Mouse (Mus musculus) CH12.LX (cell line): ENCODE results near the gene Hist1h4d. TPM values are rescaled to one million over a fixed set of nuclear protein-coding genes. Genes with fewer than 3 reads are reported as not detected.

Experiments
- DNase-seq: peaks from one replicate; pipeline ENCODE4 v3.0.0-alpha.2; 2013; ENCODE audit errors: extremely low read depth
- H3K27ac ChIP-seq: 2 replicates; pipeline ENCODE4 v1.5.1; 2012; ENCODE audit warnings: low read depth, mild to moderate bottlenecking, control low read depth, moderate library complexity; ENCODE audit not compliant: insufficient read depth
- H3K27me3 ChIP-seq: replicated peaks from 2 replicates; pipeline ENCODE3; 2012; ENCODE audit warnings: inconsistent platforms
- H3K36me3 ChIP-seq, 2 experiments: replicated peaks in 1 of 2; 2 replicates each; pipeline versions ENCODE3 to v1.6.1; 2012; ENCODE audit warnings: inconsistent platforms in 1 of 2, low read length in 1 of 2, mild to moderate bottlenecking in 1 of 2, mixed read lengths in 1 of 2, moderate library complexity in 1 of 2; ENCODE audit not compliant: control insufficient read depth in 1 of 2, insufficient read depth in 1 of 2
- H3K4me1 ChIP-seq, 2 experiments: 2 replicates each; pipeline ENCODE4 v1.6.1; 2012; ENCODE audit warnings: inconsistent platforms in 1 of 2, moderate library complexity in 1 of 2; ENCODE audit not compliant: insufficient read depth in 2 of 2, control insufficient read depth in 1 of 2
- H3K4me2 ChIP-seq: 2 replicates; pipeline ENCODE4 v1.6.1; 2012; ENCODE audit warnings: low read depth, mild to moderate bottlenecking, control low read depth; ENCODE audit not compliant: poor library complexity, insufficient read depth, severe bottlenecking
- H3K4me3 ChIP-seq, 3 experiments: fragments of 150-350 bp in 1 of 3; sonication (generic) in 1 of 3; replicated peaks in 1 of 3; 2 replicates each; pipeline versions ENCODE3 to v1.5.1; 2011 to 2012; ENCODE audit warnings: low read depth in 2 of 3, low read length in 2 of 3, mild to moderate bottlenecking in 2 of 3, moderate library complexity in 2 of 3, control low read depth in 1 of 3, improper control_type of control experiment in 1 of 3, inconsistent platforms in 1 of 3, mixed read lengths in 1 of 3; ENCODE audit not compliant: poor library complexity in 1 of 3
- H3K79me2 ChIP-seq: replicated peaks from 2 replicates; pipeline ENCODE4 v1.6.1; 2012; ENCODE audit warnings: mild to moderate bottlenecking, moderate library complexity; ENCODE audit not compliant: control insufficient read depth, poor library complexity, insufficient read depth, severe bottlenecking; ENCODE audit errors: extremely low read depth
- H3K9ac ChIP-seq: 2 replicates; pipeline ENCODE4 v1.6.1; 2012; ENCODE audit warnings: low read depth, mild to moderate bottlenecking, control low read depth, moderate library complexity; ENCODE audit not compliant: insufficient read depth
- H3K9me3 ChIP-seq: replicated peaks from 2 replicates; pipeline ENCODE3; 2012; ENCODE audit warnings: low read length, inconsistent platforms, mixed read lengths
- CHD2 ChIP-seq: IDR thresholded peaks from 2 replicates; pipeline ENCODE4 v1.6.1; 2011; ENCODE audit warnings: low read length, improper control_type of control experiment
- CTCF ChIP-seq, 2 experiments: IDR thresholded peaks in 1 of 2; conservative IDR thresholded peaks in 1 of 2; 2 replicates each; pipeline ENCODE4 v1.5.1; 2011 to 2012; ENCODE audit warnings: low read depth in 2 of 2, low read length in 2 of 2, improper control_type of control experiment in 1 of 2, inconsistent platforms in 1 of 2, mild to moderate bottlenecking in 1 of 2, moderate library complexity in 1 of 2
- ELF1 ChIP-seq: IDR thresholded peaks from 2 replicates; pipeline ENCODE4 v1.6.1; 2014; ENCODE audit warnings: low read depth, mild to moderate bottlenecking, inconsistent platforms, low read length, improper control_type of control experiment
- ETS1 ChIP-seq: conservative IDR thresholded peaks from 2 replicates; pipeline ENCODE4 v1.6.1; 2012; ENCODE audit warnings: low read depth, mild to moderate bottlenecking, inconsistent platforms, low read length, improper control_type of control experiment, moderate library complexity
- GABPA ChIP-seq: IDR thresholded peaks from 2 replicates; pipeline ENCODE4 v1.6.1; 2012; ENCODE audit warnings: low read depth, low read length, improper control_type of control experiment, inconsistent platforms; ENCODE audit not compliant: insufficient replicate concordance
- HCFC1 ChIP-seq: IDR thresholded peaks from 2 replicates; pipeline ENCODE4 v1.6.1; 2012; ENCODE audit warnings: low read depth, mild to moderate bottlenecking, inconsistent platforms, low read length, improper control_type of control experiment
- JUN ChIP-seq: IDR thresholded peaks from 2 replicates; pipeline ENCODE4 v1.6.1; 2011; ENCODE audit warnings: low read depth, mild to moderate bottlenecking, low read length, improper control_type of control experiment, moderate library complexity; ENCODE audit not compliant: insufficient read depth
- JUND ChIP-seq: conservative IDR thresholded peaks from 2 replicates; pipeline ENCODE4 v1.6.1; 2011; ENCODE audit warnings: low read depth, low read length, improper control_type of control experiment
- MAZ ChIP-seq: IDR thresholded peaks from 2 replicates; pipeline ENCODE4 v1.6.1; 2012; ENCODE audit warnings: low read depth, mild to moderate bottlenecking, inconsistent platforms, low read length, improper control_type of control experiment, moderate library complexity
- MXI1 ChIP-seq: IDR thresholded peaks from 2 replicates; pipeline ENCODE4 v1.6.1; 2011; ENCODE audit warnings: mild to moderate bottlenecking, low read depth, low read length, improper control_type of control experiment
- MYC ChIP-seq: IDR thresholded peaks from 2 replicates; pipeline ENCODE4 v1.6.1; 2011; ENCODE audit warnings: low read depth, mild to moderate bottlenecking, improper control_type of control experiment, low read length
- NRF1 ChIP-seq: IDR thresholded peaks from 2 replicates; pipeline ENCODE4 v1.6.1; 2014; ENCODE audit warnings: low read depth, mild to moderate bottlenecking, inconsistent platforms, low read length, improper control_type of control experiment, moderate library complexity
- POLR2A ChIP-seq: IDR thresholded peaks from 2 replicates; pipeline ENCODE4 v1.6.1; 2011; ENCODE audit warnings: low read depth, mild to moderate bottlenecking, improper control_type of control experiment, low read length
- POLR2AphosphoS2 ChIP-seq: IDR thresholded peaks from 2 replicates; pipeline ENCODE4 v1.6.1; 2011; ENCODE audit warnings: low read depth, low read length, improper control_type of control experiment
- RAD21 ChIP-seq: IDR thresholded peaks from 2 replicates; pipeline ENCODE4 v1.6.1; 2011; ENCODE audit warnings: low read depth, mild to moderate bottlenecking, low read length, improper control_type of control experiment, moderate library complexity
- RCOR1 ChIP-seq: conservative IDR thresholded peaks from 2 replicates; pipeline ENCODE4 v1.6.1; 2012; ENCODE audit warnings: low read depth, mild to moderate bottlenecking, inconsistent platforms, low read length, improper control_type of control experiment
- SIN3A ChIP-seq: IDR thresholded peaks from 2 replicates; pipeline ENCODE4 v1.6.1; 2012; ENCODE audit warnings: low read length, improper control_type of control experiment, inconsistent platforms
- TBP ChIP-seq: conservative IDR thresholded peaks from 2 replicates; pipeline ENCODE4 v1.6.1; 2011; ENCODE audit warnings: low read depth, low read length, improper control_type of control experiment
- UBTF ChIP-seq: IDR thresholded peaks from 2 replicates; pipeline ENCODE4 v1.6.1; 2012; ENCODE audit warnings: low read depth, mild to moderate bottlenecking, inconsistent platforms, low read length, improper control_type of control experiment, moderate library complexity
- USF1 ChIP-seq: IDR thresholded peaks from 2 replicates; pipeline ENCODE4 v1.6.1; 2014; ENCODE audit warnings: low read depth, mild to moderate bottlenecking, inconsistent platforms, low read length, improper control_type of control experiment
- USF2 ChIP-seq: conservative IDR thresholded peaks from 2 replicates; pipeline ENCODE4 v1.6.1; 2011; ENCODE audit warnings: low read depth, low read length, improper control_type of control experiment
- ZMIZ1 ChIP-seq: IDR thresholded peaks from 2 replicates; pipeline ENCODE4 v1.6.1; 2012; ENCODE audit warnings: low read depth, mild to moderate bottlenecking, inconsistent platforms, low read length, improper control_type of control experiment
- ZNF384 ChIP-seq: IDR thresholded peaks from 2 replicates; pipeline ENCODE4 v1.6.1; 2012; ENCODE audit warnings: low read depth, low read length, improper control_type of control experiment, inconsistent platforms
- dilution Hi-C: fragments of 300-500 bp; cut with MboI; formaldehyde crosslinking; loops from 2 replicates; pipeline ENCODE4 v1.14.3; 2020; ENCODE audit warnings: low sequenced_read_pairs; ENCODE audit not compliant: extremely low pct_unique_long_range_greater_than_20kb, extremely low pct_ligation_motif_present
- in situ Hi-C: fragments of 300-500 bp; cut with MboI; formaldehyde crosslinking; loops from 3 replicates; pipeline ENCODE4 v1.14.3; 2019; ENCODE audit warnings: low sequenced_read_pairs, low pct_ligation_motif_present, low pct_unique_long_range_greater_than_20kb, mixed read lengths
- polyA plus RNA-seq: library from polyadenylated mRNA; unstranded; fragments of >175 nt; gene quantifications from 2 replicates; pipeline ENCODE4 v1.2.1, GENCODE M21; 2012; ENCODE audit warnings: low read depth; ENCODE audit not compliant: insufficient read length
- total RNA-seq, 2 experiments: library from RNA; depleted of rRNA; stranded (reverse); fragments of 300-350 nt in 1 of 2; fragments of >200 nt in 1 of 2; gene quantifications; 2 replicates each; pipeline ENCODE4 v1.2.3; 2012 to 2014

Gene Hist1h4d
- total and polyA plus RNA-seq, 3 experiments: 6.7 to 1,831 (median 27.7) TPM

GRCm38 (mm10) chr13:23536076-23536822, 45.1 kb upstream of the Hist1h4d start:
- H3K9ac ChIP-seq: peak overlapping the region; percentile 95
- H3K27ac ChIP-seq: peak overlapping the region; percentile 80
- H3K4me3 ChIP-seq: peak overlapping the region; percentile 49 to 58 (median 55)
- H3K4me2 ChIP-seq: peak overlapping the region; percentile 93
- dilution Hi-C loops: no loop called here
- DNase-seq: no peak
- H3K27me3 ChIP-seq: no peaks in the 10 kb centered on the region
- TF ChIP-seq SIN3A (0 out of 2 replicates have a peak, but pooled peaks have one; percentile 57), MYC (0 out of 2 replicates have a peak, but pooled peaks have one; percentile 2), JUN (no peak), POLR2A (peak; percentile 54; the same call in 1 of the 2 replicates), ZMIZ1 (peak; percentile 93; the same call in 1 of the 2 replicates), ELF1 (no peak), POLR2AphosphoS2 (peak; percentile 86), RAD21 (no peak), TBP (0 out of 2 replicates have a peak, but pooled peaks have one; percentile 4), RCOR1 (peak; percentile 21; the same call in 1 of the 2 replicates)
- H3K9me3 ChIP-seq: no peaks in the 10 kb centered on the region
- peaks cover 9 to 57% of the 10 kb centered on the region in 2 experiments; a peak in 3 of 4 replicates for H3K4me1 ChIP-seq
- no peaks in the 10 kb centered on the region for H3K36me3 ChIP-seq
- in situ Hi-C loops: no loop called here
- no peaks in the 10 kb centered on the region for H3K79me2 ChIP-seq

GRCm38 (mm10) chr13:23537006-23537710, 44.2 kb upstream of the Hist1h4d start:
- H3K4me3 ChIP-seq: peak overlapping the region in 1 of 3 experiments; percentile 55
- no peaks in the 10 kb centered on the region for H3K27me3 ChIP-seq
- H3K9me3 ChIP-seq: no peaks in the 10 kb centered on the region
- in situ Hi-C loops (no loop called here), dilution Hi-C loops (no loop called here)
- peak overlapping the region; percentile 95 for H3K9ac ChIP-seq
- no peak for DNase-seq
- H3K4me2 ChIP-seq: peak overlapping the region; percentile 81
- no peaks in the 10 kb centered on the region for H3K36me3 ChIP-seq
- H3K27ac ChIP-seq: peak overlapping the region; percentile 56
- H3K4me1 ChIP-seq: peaks cover 9 to 58% of the 10 kb centered on the region in 2 experiments; a peak in 3 of 4 replicates
- H3K79me2 ChIP-seq: no peaks in the 10 kb centered on the region
- TF ChIP-seq NRF1: no peak
- TF ChIP-seq POLR2A: no peak
- TF ChIP-seq ZMIZ1: no peak; the same call in 1 of the 2 replicates
- TF ChIP-seq MAZ: no peak
- TF ChIP-seq MYC: no peak
- TF ChIP-seq MXI1: no peak
- no peak for TF ChIP-seq USF1
- no peak for TF ChIP-seq GABPA
- TF ChIP-seq ZNF384: no peak
- no peak for TF ChIP-seq ETS1
- no peak for TF ChIP-seq HCFC1
- no peak for TF ChIP-seq UBTF
- TF ChIP-seq CHD2: no peak
- no peak for TF ChIP-seq USF2
- no peak for TF ChIP-seq CTCF (conservative IDR thresholded peaks at IDR 0.05 in 1 of 2, IDR thresholded peaks at IDR 0.05 in 1 of 2; ENCODE audit: low read depth in 2 of 2, low read length in 2 of 2)
- no peak for TF ChIP-seq JUND
- TF ChIP-seq, all 38 proteins: peak for 0
